Mouse (Mus musculus) midbrain, embryonic 10.5 days (tissue): Measurements from ENCODE around the gene Ino80. TPM values are rescaled to one million over a fixed set of nuclear protein-coding genes. Genes with fewer than 3 reads are reported as not detected.
A peak's percentile ranks its signal among the peaks of the same experiment; 100 is the strongest.

Experiments
- DNase-seq: peaks from one replicate; pipeline ENCODE4 v3.0.0-alpha.2; 2017; ENCODE audit warnings: low spot score
- H3K27ac ChIP-seq: fragments of 300-500 bp; sonication (generic); replicated peaks from 2 replicates; pipeline ENCODE4 v1.5.1; 2016; ENCODE audit warnings: mild to moderate bottlenecking
- H3K27me3 ChIP-seq: fragments of 300-500 bp; sonication (generic); 2 replicates; pipeline ENCODE4 v1.6.1; 2016; ENCODE audit warnings: low read depth, mild to moderate bottlenecking; ENCODE audit not compliant: poor library complexity, severe bottlenecking
- H3K36me3 ChIP-seq: fragments of 300-500 bp; sonication (generic); 2 replicates; pipeline ENCODE4 v1.6.1; 2016; ENCODE audit warnings: mild to moderate bottlenecking, moderate library complexity
- H3K4me1 ChIP-seq: fragments of 300-500 bp; sonication (generic); 2 replicates; pipeline ENCODE4 v1.6.1; 2016
- H3K4me3 ChIP-seq: fragments of 300-500 bp; sonication (generic); 2 replicates; pipeline ENCODE4 v1.5.1; 2016; ENCODE audit warnings: mild to moderate bottlenecking, moderate library complexity
- H3K9me3 ChIP-seq: fragments of 300-500 bp; sonication (generic); replicated peaks from 2 replicates; pipeline ENCODE4 v1.6.1; 2016; ENCODE audit warnings: mild to moderate bottlenecking
- WGBS: fragments of 180-500 bp; shearing (Covaris S2); methylation state at CpG from one replicate; pipeline ENCODE4 v1.1.7; 2016; 5-methylcytosine and 5-hydroxymethylcytosine counted together
- polyA plus RNA-seq: library from polyadenylated mRNA; unstranded; fragments of >200 nt; fragmentation: Nextera tagmentation; extraction: Ambion mirVana; gene quantifications from 2 replicates; pipeline ENCODE4 v1.2.1, GENCODE M21; 2016

The Ino80 gene
- polyA plus RNA-seq, 1 experiment from 2014 or later = 3.3 TPM

- no peak for DNase-seq
- no peaks in the 10 kb centered on the region for H3K27me3 ChIP-seq
- H3K4me3 ChIP-seq = no peak overlapping the region
- no peaks in the 10 kb centered on the region for H3K4me1 ChIP-seq
- no peak overlapping the region for H3K27ac ChIP-seq
- H3K36me3 ChIP-seq = peaks cover 27% of the 10 kb centered on the region
- H3K9me3 ChIP-seq = peaks cover 16% of the 10 kb centered on the region
- 87% methylated on average over 3 of the region's 3 CpGs for whole genome bisulfite sequencing
Measured at GRCm38 (mm10) chr2:119364969-119365368, 112.5 kb downstream of the Ino80 start.

GRCm38 (mm10) chr2:119359721-119360291 lies 117.7 kb downstream of the Ino80 start:
- H3K36me3 ChIP-seq = peaks cover 4% of the 10 kb centered on the region; the same call in 1 of the 2 replicates
- H3K9me3 ChIP-seq = peaks cover 16% of the 10 kb centered on the region
- H3K27me3 ChIP-seq = no peaks in the 10 kb centered on the region
- H3K27ac ChIP-seq = no peak overlapping the region
- no peak overlapping the region for H3K4me3 ChIP-seq
- WGBS = 97% methylated on average over 2 of the region's 2 CpGs
- no peaks in the 10 kb centered on the region for H3K4me1 ChIP-seq
- DNase-seq = no peak

- no peak overlapping the region for H3K4me3 ChIP-seq
- WGBS = 90% methylated on average over 6 of the region's 6 CpGs
- no peak for DNase-seq
Measured at GRCm38 (mm10) chr2:119358249-119358648, 119.2 kb downstream of the Ino80 start.

GRCm38 (mm10) chr2:119356805-119357204 lies 120.7 kb downstream of the Ino80 start:
- peaks cover 14% of the 10 kb centered on the region for H3K9me3 ChIP-seq
- WGBS = 93% methylated on average over 5 of the region's 5 CpGs
- H3K27ac ChIP-seq = no peak overlapping the region
- no peak for DNase-seq
- no peak overlapping the region for H3K4me3 ChIP-seq
- H3K27me3 ChIP-seq = peaks cover 18% of the 10 kb centered on the region
- H3K4me1 ChIP-seq = no peaks in the 10 kb centered on the region; the same call in 1 of the 2 replicates
- peaks cover 3% of the 10 kb centered on the region; the same call in 1 of the 2 replicates for H3K36me3 ChIP-seq

More at GRCm38 (mm10) chr2:119358249-119358648, 119.2 kb downstream of the Ino80 start:
- peaks cover 6% of the 10 kb centered on the region; the same call in 1 of the 2 replicates for H3K27me3 ChIP-seq
- no peak overlapping the region for H3K27ac ChIP-seq
- peaks cover 16% of the 10 kb centered on the region for H3K9me3 ChIP-seq
- H3K36me3 ChIP-seq = peaks cover 4% of the 10 kb centered on the region; the same call in 1 of the 2 replicates
- H3K4me1 ChIP-seq = no peaks in the 10 kb centered on the region

- Histone ChIP-seq H3K9me3 (peaks cover 9% of the 10 kb centered on the region; the same call in 1 of the 2 replicates), H3K36me3 (no peaks in the 10 kb centered on the region), H3K27me3 (peaks cover 23% of the 10 kb centered on the region), H3K4me1 (peaks cover 5% of the 10 kb centered on the region), H3K27ac (no peak overlapping the region), H3K4me3 (no peak overlapping the region)
- no peak for DNase-seq
Measured at GRCm38 (mm10) chr2:119356310-119356709, 121.2 kb downstream of the Ino80 start.

- 24% methylated on average over 7 of the region's 7 CpGs for WGBS
- peaks cover 30% of the 10 kb centered on the region for H3K27me3 ChIP-seq
- peaks cover 3% of the 10 kb centered on the region; the same call in 1 of the 2 replicates for H3K9me3 ChIP-seq
- no peak for DNase-seq
- peaks cover 11% of the 10 kb centered on the region for H3K4me1 ChIP-seq
- H3K4me3 ChIP-seq = no peak overlapping the region
- H3K36me3 ChIP-seq = no peaks in the 10 kb centered on the region
- H3K27ac ChIP-seq = no peak overlapping the region
Measured at GRCm38 (mm10) chr2:119355651-119356050, 121.8 kb downstream of the Ino80 start.

- Histone ChIP-seq H3K27me3 (peaks cover 35% of the 10 kb centered on the region), H3K27ac (no peak overlapping the region), H3K9me3 (no peaks in the 10 kb centered on the region), H3K36me3 (no peaks in the 10 kb centered on the region), H3K4me1 (peaks cover 17% of the 10 kb centered on the region), H3K4me3 (no peak overlapping the region)
- WGBS = 91% methylated on average over 3 of the region's 3 CpGs
- no peak for DNase-seq
Measured at GRCm38 (mm10) chr2:119355089-119355488, 122.4 kb downstream of the Ino80 start.

GRCm38 (mm10) chr2:119353707-119354106 lies 123.8 kb downstream of the Ino80 start:
- Histone ChIP-seq H3K27me3 (peaks cover 44% of the 10 kb centered on the region), H3K36me3 (no peaks in the 10 kb centered on the region), H3K4me3 (no peak overlapping the region), H3K27ac (no peak overlapping the region), H3K4me1 (peaks cover 17% of the 10 kb centered on the region), H3K9me3 (no peaks in the 10 kb centered on the region)
- 86% methylated on average over 8 of the region's 8 CpGs for WGBS
- DNase-seq = no peak

- 6% methylated on average over 58 of the region's 58 CpGs for WGBS
- H3K4me3 ChIP-seq = peak within 1 kb of the TSS; percentile 68
- peak; percentile 84 for DNase-seq
- H3K36me3 ChIP-seq = no peaks in the 10 kb centered on the region
- peak within 1 kb of the TSS; percentile 56 for H3K27ac ChIP-seq
- H3K9me3 ChIP-seq = no peaks in the 10 kb centered on the region
- H3K27me3 ChIP-seq = peaks cover 44% of the 10 kb centered on the region
- peaks cover 17% of the 10 kb centered on the region for H3K4me1 ChIP-seq
Measured at GRCm38 (mm10) chr2:119350555-119351486, 126.7 kb downstream of the Ino80 start, which contains the start of gene Chac1. Gene Chac1, plus strand, starts transcription at chr2:119351229.

GRCm38 (mm10) chr2:119344537-119345138 lies 132.8 kb downstream of the Ino80 start:
- no peaks in the 10 kb centered on the region for H3K36me3 ChIP-seq
- H3K9me3 ChIP-seq = no peaks in the 10 kb centered on the region
- H3K4me1 ChIP-seq = 0 out of 2 replicates have a peak, but pooled peaks cover 2% of the 10 kb centered on the region
- peaks cover 5% of the 10 kb centered on the region for H3K27me3 ChIP-seq
- no peak overlapping the region for H3K4me3 ChIP-seq
- no peak overlapping the region for H3K27ac ChIP-seq
- WGBS = 60% methylated on average over 6 of the region's 6 CpGs
- no peak for DNase-seq

- peak; percentile 90 for DNase-seq
- no peaks in the 10 kb centered on the region for H3K9me3 ChIP-seq
- peak overlapping the region; percentile 95 for H3K27ac ChIP-seq
- peaks cover 44% of the 10 kb centered on the region for H3K27me3 ChIP-seq
- 8% methylated on average over 59 of the region's 60 CpGs for WGBS
- H3K36me3 ChIP-seq = no peaks in the 10 kb centered on the region
- H3K4me3 ChIP-seq = peak overlapping the region; percentile 74
- H3K4me1 ChIP-seq = peaks cover 17% of the 10 kb centered on the region
Measured at GRCm38 (mm10) chr2:119337425-119338265, 139.8 kb downstream of the Ino80 start.

GRCm38 (mm10) chr2:119336470-119336869 lies 141.0 kb downstream of the Ino80 start:
- peaks cover 56% of the 10 kb centered on the region for H3K27me3 ChIP-seq
- H3K27ac ChIP-seq = 0 out of 2 replicates have a peak overlapping the region, but pooled peaks have one; percentile 13
- DNase-seq = no peak
- H3K36me3 ChIP-seq = no peaks in the 10 kb centered on the region
- no peak overlapping the region for H3K4me3 ChIP-seq
- H3K9me3 ChIP-seq = no peaks in the 10 kb centered on the region
- 75% methylated on average over 10 of the region's 10 CpGs for WGBS
- peaks cover 24% of the 10 kb centered on the region for H3K4me1 ChIP-seq
